Mouse (Mus musculus): ENCODE results near the gene Cacna2d2.

Cacna2d2 gene

DNA sequence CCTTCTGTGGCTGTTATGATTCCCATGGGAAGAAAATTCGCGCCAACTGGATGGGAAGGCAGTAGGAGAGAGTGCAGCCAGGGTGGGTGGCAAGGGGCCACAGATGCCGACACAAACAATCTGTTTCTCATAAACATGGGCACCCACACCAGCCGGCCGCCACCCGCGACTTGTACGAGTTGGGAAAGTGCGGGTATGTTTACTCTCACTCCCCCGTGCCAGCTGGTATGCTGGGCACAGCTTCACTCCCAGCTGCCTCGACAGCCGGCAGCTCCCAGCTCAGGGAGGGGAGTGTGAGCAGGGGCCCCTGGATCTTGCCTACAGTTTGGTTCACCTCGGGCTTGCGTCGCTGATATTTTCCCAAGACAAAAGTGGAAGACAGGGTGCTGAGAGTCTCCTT lies 57.3 kb downstream of the Cacna2d2 start:
- no peak for DNase-seq (ENCODE audit: low read depth, low spot score)

GRCm38 (mm10) chr9:107462907-107463306 lies 63.5 kb downstream of the Cacna2d2 start:
- DNase-seq (ENCODE audit: low read depth, low spot score): no peak

GRCm38 (mm10) chr9:107463509-107463908 lies 64.1 kb downstream of the Cacna2d2 start:
- no peak for DNase-seq (ENCODE audit: low read depth, low spot score)

DNA sequence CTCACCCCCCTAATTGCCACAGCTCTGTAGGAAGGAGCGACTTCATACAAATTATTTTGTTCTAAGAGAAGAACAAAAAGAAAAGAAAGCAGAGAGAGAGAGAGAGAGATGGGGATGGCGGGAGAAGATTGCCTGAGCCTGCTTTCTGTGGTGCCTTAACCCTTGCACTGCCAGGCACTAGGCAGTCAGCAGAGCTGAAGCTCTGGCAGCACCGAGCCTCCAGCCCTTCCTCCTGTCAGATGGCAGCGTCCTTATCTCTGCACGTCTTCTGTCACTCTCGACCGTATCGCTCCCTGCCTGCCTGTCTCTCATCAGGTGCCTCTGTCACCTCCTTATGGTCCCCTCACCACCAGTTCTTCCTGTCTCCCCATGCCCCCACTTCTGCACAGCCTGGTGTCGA lies 64.7 kb downstream of the Cacna2d2 start:
- no peak for DNase-seq (ENCODE audit: low read depth, low spot score)

GRCm38 (mm10) chr9:107465657-107466056 lies 66.2 kb downstream of the Cacna2d2 start:
- no peak for DNase-seq (ENCODE audit: low read depth, low spot score)

DNA sequence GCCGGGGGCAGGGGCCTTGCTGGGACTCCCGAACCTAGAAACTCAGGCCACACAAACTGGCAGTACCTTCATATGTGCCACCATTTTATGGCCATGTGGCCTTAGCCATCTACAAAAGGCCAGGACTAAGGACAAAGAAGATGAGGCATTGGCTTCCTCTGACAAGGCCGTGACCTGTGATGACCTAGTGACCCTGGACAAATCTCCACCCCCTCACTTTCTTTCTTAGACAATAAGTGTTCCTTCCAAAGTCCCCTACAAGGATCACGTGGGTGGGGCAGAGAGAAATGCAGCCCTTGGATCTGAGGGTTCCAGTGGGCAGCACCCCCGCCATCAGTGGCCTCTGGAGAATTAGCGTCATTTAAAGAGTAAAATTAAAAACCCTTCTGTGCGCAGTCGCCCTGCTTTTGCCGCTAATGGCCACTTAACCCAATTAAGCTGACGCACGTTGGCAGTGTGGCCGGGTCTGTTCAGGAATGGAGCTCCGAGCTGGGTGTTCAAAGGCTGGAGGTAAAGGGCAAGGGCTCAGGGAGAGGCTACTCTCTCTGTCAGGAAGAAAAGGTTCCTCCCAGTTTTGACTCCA lies 69.9 kb downstream of the Cacna2d2 start:
- no peak for DNase-seq (ENCODE audit: low read depth, low spot score)

- no peak for DNase-seq (ENCODE audit: low read depth, low spot score)
Measured at GRCm38 (mm10) chr9:107470427-107470826, 71.0 kb downstream of the Cacna2d2 start.

GRCm38 (mm10) chr9:107474016-107474415 lies 74.6 kb downstream of the Cacna2d2 start:
- DNase-seq (ENCODE audit: low read depth, low spot score): no peak

DNA sequence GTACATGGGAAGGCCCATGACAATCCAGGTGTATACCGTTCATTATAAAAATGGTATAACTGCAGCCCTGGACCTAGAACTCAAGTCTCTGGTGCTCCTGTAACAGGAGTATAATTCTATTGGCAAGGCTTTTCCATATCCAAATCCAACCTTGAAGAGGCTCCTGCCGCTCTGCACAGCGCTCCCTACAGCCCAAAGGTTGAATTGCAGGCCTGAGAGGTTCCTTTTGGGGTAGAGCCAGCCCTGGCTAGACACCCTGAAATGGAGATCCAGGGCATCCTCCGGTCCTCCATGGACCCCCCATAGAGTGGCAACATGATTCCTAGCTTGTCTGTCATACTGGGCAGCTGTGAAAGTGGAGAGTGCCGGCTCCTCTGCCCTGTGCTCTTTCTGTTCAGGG lies 79.6 kb downstream of the Cacna2d2 start:
- DNase-seq (ENCODE audit: low read depth, low spot score): no peak

- no peak for DNase-seq (ENCODE audit: low read depth, low spot score)
Measured at GRCm38 (mm10) chr9:107479593-107479992, 80.2 kb downstream of the Cacna2d2 start.

GRCm38 (mm10) chr9:107480477-107481069 lies 81.2 kb downstream of the Cacna2d2 start:
- DNase-seq (ENCODE audit: low read depth, low spot score): no peak

- DNase-seq (ENCODE audit: low read depth, low spot score): no peak
Measured at GRCm38 (mm10) chr9:107481340-107481739, 81.9 kb downstream of the Cacna2d2 start.

DNA sequence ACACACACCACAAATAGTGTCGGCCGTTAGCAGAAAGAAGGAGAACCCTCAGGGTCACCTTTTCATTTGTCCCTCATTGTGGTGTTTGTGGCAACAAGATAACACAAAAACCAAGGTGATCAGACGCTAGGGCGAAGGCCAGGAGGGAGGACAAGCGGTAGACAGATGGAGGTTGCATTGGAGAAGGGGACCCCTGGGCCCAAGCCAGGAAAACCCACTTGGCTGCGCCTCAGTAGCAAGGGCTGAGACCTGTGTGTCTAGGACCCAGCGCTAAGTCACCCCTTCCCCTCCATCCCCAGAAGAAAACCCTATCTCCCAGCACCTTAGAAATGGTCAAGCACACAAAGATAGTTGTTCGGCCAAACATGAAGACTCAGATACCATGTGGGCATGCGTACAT lies 82.6 kb downstream of the Cacna2d2 start:
- no peak for DNase-seq (ENCODE audit: low read depth, low spot score)

DNA sequence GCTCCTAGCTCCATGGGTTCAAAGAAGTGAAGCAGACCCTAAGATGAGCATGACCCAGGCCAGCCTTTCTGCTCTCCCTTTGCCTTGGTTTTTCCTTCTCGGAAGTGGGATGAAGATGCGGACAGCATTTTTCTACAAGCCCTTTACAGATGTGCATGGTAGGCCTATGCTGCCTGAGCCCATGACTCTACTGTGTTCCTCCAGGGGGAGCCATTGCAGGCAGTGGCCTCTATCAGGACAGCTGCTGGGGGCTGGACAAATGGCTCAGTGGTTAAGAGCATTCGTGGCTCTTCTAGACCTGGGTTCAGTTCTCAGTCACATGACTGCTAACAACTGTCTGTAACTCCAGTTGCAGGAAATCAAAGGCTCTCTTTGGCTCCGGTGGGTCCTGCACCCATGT lies 83.4 kb downstream of the Cacna2d2 start:
- DNase-seq (ENCODE audit: low read depth, low spot score): no peak

DNA sequence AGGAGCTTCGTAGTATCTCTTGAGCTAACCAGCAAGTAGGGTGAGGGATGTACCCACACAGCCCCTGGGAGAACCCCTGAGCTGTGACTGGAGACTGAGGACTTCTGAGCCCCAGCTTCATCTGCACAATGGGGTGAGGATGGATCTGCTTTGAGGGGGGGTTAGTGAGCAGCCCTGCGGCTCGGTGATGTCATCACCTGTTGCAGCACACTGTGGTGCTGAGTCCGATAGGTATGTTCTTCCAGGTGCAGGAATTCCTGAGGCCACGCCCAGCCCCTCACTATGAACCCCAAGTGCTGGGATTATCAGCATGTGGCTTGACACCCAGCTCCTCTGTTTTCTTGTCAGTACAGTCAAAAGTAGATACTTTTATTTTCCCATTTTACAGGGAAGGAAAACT lies 84.3 kb downstream of the Cacna2d2 start:
- no peak for DNase-seq (ENCODE audit: low read depth, low spot score)

DNA sequence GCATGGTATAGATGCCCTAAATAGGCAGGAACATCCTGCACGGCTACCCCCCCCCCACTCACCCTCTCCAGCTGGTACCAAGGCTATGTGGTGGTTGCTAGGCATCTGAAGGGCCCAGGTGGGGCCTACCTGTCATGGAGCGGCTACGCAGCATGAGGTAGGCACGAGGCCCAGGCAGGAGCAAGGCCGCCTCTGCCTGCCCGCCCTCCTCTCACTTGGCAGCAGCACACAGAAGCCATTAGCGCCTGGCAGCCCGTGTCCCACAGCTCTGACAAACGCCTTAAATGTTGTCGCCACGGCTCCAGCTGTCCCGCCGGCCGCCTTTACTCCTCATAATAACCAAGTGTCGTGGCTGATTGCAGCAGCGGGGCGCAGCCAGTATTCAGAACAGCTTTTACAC lies 84.9 kb downstream of the Cacna2d2 start:
- DNase-seq (ENCODE audit: low read depth, low spot score): no peak

- DNase-seq (ENCODE audit: low read depth, low spot score): no peak
Measured at GRCm38 (mm10) chr9:107484766-107485165, 85.4 kb downstream of the Cacna2d2 start.

DNA sequence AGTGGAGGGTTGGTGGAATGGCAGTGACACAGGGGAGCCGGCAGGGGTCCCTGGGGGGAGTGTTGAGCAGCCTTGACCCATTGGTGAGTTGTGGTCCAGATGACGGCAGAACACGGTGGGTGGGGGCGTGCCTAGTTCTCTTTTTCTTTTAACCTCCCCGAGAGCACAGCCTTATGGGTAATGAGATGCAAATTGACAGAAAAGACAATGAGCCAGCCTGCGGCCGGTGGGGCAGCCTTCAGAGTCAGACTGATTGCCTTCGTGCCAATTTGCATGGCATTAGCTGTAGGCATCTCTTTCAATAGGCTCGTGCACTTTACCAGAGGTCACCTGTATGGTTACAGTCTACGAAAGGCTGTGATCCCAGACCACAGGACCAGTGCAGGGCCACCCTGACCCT lies 86.7 kb downstream of the Cacna2d2 start:
- no peak for DNase-seq (ENCODE audit: low read depth, low spot score)

DNA sequence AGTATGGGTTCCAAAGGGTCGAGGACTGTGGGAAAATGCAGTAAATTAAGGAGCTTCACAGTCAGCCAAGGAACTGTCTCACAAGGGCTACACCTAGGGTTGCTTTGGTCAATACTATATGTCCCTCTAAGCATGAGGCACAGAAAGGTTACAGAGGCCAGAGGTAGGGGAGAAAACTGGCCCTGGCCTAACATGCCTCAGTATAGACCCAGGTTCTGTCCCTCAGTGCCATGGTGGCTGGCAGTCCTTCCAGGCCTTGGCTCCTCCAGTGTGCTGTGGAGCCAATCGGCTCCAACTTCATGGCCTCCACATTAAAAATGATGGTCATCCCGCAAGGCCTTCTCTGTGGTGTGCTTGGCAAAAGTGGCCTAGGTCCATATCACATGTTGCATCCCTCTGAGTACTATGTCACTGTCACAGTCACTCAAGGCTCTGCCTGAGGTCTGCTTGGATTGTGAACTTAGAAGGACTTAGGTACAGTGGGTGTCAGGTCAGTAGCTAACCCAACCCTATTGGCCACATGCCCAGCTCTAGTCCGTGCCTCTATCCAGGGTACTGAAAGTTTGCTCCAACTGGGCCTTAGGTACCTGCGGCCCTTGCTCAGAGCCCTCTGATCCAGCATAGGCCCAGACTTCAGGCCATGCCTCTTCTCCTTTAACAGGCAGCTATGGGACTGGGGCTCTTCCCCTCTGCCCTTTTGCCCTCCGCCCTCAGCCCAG lies 87.3 kb downstream of the Cacna2d2 start:
- no peak for DNase-seq (ENCODE audit: low read depth, low spot score)

DNA sequence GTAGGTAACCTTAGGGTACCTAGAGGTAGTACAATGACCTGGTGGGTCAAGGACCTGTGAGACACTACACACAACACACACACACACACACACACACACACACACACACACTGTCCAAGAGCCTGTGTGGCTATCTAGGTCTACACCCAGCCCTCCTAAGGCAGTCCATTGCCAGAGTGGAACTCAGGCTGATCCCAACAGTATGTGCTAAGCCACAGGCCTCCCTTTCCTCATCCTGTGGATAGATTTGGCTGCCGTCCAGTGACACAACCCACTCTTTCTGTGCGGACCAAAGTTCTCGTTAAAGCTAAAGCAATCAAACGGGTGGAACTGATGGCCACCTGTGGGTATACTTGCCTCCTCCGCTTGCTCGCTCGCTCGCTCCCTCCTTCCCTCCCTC lies 90.7 kb downstream of the Cacna2d2 start:
- DNase-seq (ENCODE audit: low read depth, low spot score): no peak

DNA sequence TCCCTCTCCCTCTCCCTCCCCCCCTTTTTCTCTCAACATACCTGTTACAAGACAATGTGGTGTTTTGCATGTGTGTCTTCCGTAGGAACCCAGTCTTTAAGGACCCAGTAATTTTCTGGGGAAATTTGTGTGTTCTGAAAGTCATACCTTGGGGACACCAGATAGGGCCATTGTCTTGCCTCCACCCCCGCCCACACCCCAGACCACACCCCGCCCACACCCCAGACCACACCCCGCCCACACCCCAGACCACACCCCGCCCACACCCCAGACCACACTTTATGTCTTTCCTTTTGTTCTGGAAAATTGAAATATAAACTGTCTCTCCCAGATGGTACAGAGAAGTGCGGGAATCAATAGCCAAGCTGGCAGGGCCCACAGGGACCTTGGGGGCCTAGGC lies 91.2 kb downstream of the Cacna2d2 start:
- DNase-seq (ENCODE audit: low read depth, low spot score): no peak

- no peak for DNase-seq (ENCODE audit: low read depth, low spot score)
Measured at GRCm38 (mm10) chr9:107493511-107493910, 94.1 kb downstream of the Cacna2d2 start.

DNA sequence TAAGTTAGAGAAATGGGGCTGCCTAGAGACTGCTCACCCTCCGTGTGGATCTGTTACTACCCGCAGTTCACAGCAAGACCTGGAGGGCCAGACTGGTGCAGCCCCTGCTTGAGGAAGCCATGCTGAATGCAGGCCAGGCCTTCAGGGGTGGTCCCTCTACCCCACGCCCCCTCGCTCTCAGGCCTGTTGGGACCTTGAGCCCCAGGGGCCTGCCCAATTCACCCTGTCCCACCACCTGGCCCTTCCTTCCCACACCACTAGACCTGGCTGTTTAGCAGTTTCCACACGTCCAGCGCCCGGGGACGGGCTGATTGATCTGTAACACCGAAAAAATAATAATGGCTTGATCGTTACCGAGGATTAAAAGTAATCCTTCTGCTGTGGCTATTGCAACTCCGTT lies 94.8 kb downstream of the Cacna2d2 start:
- DNase-seq (ENCODE audit: low read depth, low spot score): no peak
